Comparison of ENCODE assay signal across 9 mouse cellular contexts in the genomic region with DNA sequence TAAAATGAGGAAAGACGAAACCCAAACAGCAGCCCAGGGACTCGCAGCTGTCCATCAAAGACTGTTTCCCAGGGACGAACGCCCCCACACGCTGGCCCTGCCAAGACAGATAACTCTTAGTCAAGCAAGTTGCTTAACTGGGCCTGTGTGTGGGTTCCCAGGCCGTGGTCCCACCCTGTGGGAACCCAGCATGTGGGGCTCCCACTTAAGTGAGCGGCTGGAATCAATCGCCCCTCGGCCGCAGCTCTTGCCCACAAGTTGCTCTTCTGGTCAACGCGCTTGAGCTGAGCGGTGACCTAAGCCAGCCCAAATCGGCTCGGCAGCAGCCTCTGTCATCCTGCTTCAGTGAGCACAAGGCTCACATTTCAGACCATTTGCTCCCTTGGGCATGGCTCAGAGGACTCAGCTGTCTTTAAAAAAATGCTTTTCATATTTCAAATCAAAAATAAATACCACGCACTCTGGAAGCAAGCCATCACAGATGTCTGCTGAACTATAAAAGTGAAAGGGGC. TPM values are rescaled to one million over a fixed set of nuclear protein-coding genes. Genes with fewer than 3 reads are reported as not detected.
A peak's percentile ranks its signal among the peaks of the same experiment; 100 is the strongest.
DNase-seq lines count a peak whose midpoint lies in the region; ATAC-seq and TF ChIP-seq lines count a peak whose summit lies in the region.
"Had no signal": no experiment of that assay in that cellular context is flagged by ENCODE, and none has a peak within 500 bp of the region (broad histone marks: within the 10 kb centered on the region; RNA-seq: fewer than 3 reads in every experiment).

No protein-coding gene starts in this region.

- H3K27ac ChIP-seq in neural tube, embryonic 13.5 days (replicated peaks) = 0 out of 2 replicates have a peak overlapping the region, but pooled peaks have one; percentile 4
- H3K27ac ChIP-seq in neural tube, embryonic 15.5 days (replicated peaks) = no peak overlapping the region; the same call in 1 of the 2 replicates
- no peak overlapping the region for H3K27ac ChIP-seq in forebrain, postnatal 0 days (ENCODE audit: low read depth, low read length)
- H3K27ac ChIP-seq in hindbrain, embryonic 14.5 days = no peak overlapping the region

- H3K4me1 ChIP-seq in neural tube, embryonic 13.5 days (replicated peaks) = peaks cover 61% of the 10 kb centered on the region
- peaks cover 46% of the 10 kb centered on the region for H3K4me1 ChIP-seq in neural tube, embryonic 15.5 days
- H3K4me1 ChIP-seq in forebrain, postnatal 0 days (ENCODE audit: insufficient read depth) = peaks cover 5% of the 10 kb centered on the region
- H3K4me1 ChIP-seq in hindbrain, embryonic 14.5 days (replicated peaks; ENCODE audit: control insufficient read depth, insufficient read depth, low read length) = peaks cover 24% of the 10 kb centered on the region

- DNase-seq in frontal cortex, postnatal 36 days (ENCODE audit: low spot score in 2 of 2) = peak; percentile 38 to 40
- no peak for DNase-seq in frontal cortex, postnatal 14 days (ENCODE audit: low spot score in 2 of 2)
- DNase-seq in gonadal fat pad, adult 2 months (ENCODE audit: low read depth) = peak; percentile 46
- no peak for DNase-seq in forebrain, postnatal 0 days
- no peak for DNase-seq in hindbrain, embryonic 14.5 days (ENCODE audit: low spot score)

- no peaks in the 10 kb centered on the region for H3K27me3 ChIP-seq in neural tube, embryonic 13.5 days
- no peaks in the 10 kb centered on the region for H3K27me3 ChIP-seq in neural tube, embryonic 15.5 days (replicated peaks)
- H3K27me3 ChIP-seq in myocyte (ENCODE audit: control insufficient read depth, insufficient read depth, insufficient read length) = no peaks in the 10 kb centered on the region
- H3K27me3 ChIP-seq in forebrain, postnatal 0 days (ENCODE audit: insufficient read depth, low read length) = no peaks in the 10 kb centered on the region
- H3K27me3 ChIP-seq in hindbrain, embryonic 14.5 days (ENCODE audit: control insufficient read depth, insufficient read depth, low read length) = no peaks in the 10 kb centered on the region
- H3K27me3 ChIP-seq: megakaryocyte, embryonic 14.5 days had no signal

- H3ac ChIP-seq in myocyte (ENCODE audit: control insufficient read depth, insufficient read length) = no peak overlapping the region

- no peak overlapping the region for H3K4me2 ChIP-seq in neural tube, embryonic 13.5 days
- no peak overlapping the region for H3K4me2 ChIP-seq in neural tube, embryonic 15.5 days
- peak overlapping the region; percentile 80 for H3K4me2 ChIP-seq in myocyte (ENCODE audit: low read depth)
- H3K4me2 ChIP-seq in forebrain, postnatal 0 days (ENCODE audit: low read depth) = no peak overlapping the region
- no peak overlapping the region for H3K4me2 ChIP-seq in hindbrain, embryonic 14.5 days (replicated peaks)

- H3K9ac ChIP-seq in neural tube, embryonic 13.5 days = no peak overlapping the region
- no peak overlapping the region for H3K9ac ChIP-seq in neural tube, embryonic 15.5 days (replicated peaks)
- no peak overlapping the region for H3K9ac ChIP-seq in forebrain, postnatal 0 days
- H3K9ac ChIP-seq in hindbrain, embryonic 14.5 days = no peak overlapping the region

- H3K79me2 ChIP-seq in myocyte (ENCODE audit: control insufficient read depth, insufficient read depth) = peaks cover 10% of the 10 kb centered on the region

- H3K36me3 ChIP-seq in neural tube, embryonic 13.5 days = no peaks in the 10 kb centered on the region
- H3K36me3 ChIP-seq in neural tube, embryonic 15.5 days = no peaks in the 10 kb centered on the region
- H3K36me3 ChIP-seq in myocyte (ENCODE audit: control insufficient read depth, insufficient read depth) = no peaks in the 10 kb centered on the region
- H3K36me3 ChIP-seq in forebrain, postnatal 0 days (ENCODE audit: insufficient read depth) = no peaks in the 10 kb centered on the region
- H3K36me3 ChIP-seq in hindbrain, embryonic 14.5 days (replicated peaks; ENCODE audit: control insufficient read depth, insufficient read depth) = no peaks in the 10 kb centered on the region

- H3K9me3 ChIP-seq in neural tube, embryonic 13.5 days = no peaks in the 10 kb centered on the region
- H3K9me3 ChIP-seq in neural tube, embryonic 15.5 days (replicated peaks) = no peaks in the 10 kb centered on the region
- H3K9me3 ChIP-seq in forebrain, postnatal 0 days (ENCODE audit: low read length) = no peaks in the 10 kb centered on the region
- no peaks in the 10 kb centered on the region for H3K9me3 ChIP-seq in hindbrain, embryonic 14.5 days (ENCODE audit: control insufficient read depth, low read length)
- H3K9me3 ChIP-seq: megakaryocyte, embryonic 14.5 days had no signal

- H3K4me3 ChIP-seq in neural tube, embryonic 13.5 days = no peak overlapping the region
- H3K4me3 ChIP-seq in neural tube, embryonic 15.5 days (replicated peaks) = no peak overlapping the region
- no peak overlapping the region for H3K4me3 ChIP-seq in myocyte
- no peak overlapping the region for H3K4me3 ChIP-seq in forebrain, postnatal 0 days (ENCODE audit: low read depth, low read length)
- no peak overlapping the region for H3K4me3 ChIP-seq in hindbrain, embryonic 14.5 days (replicated peaks; ENCODE audit: low read length)
- H3K4me3 ChIP-seq: megakaryocyte, embryonic 14.5 days had no signal

- TF ChIP-seq CTCF in forebrain, postnatal 0 days (IDR thresholded peaks at IDR 0.05; ENCODE audit: low read depth) = no peak

- no peak for ATAC-seq in neural tube, embryonic 13.5 days (ENCODE audit: low read depth)
- ATAC-seq in neural tube, embryonic 15.5 days (ENCODE audit: low FRiP score) = no peak
- no peak for ATAC-seq in forebrain, postnatal 0 days
- ATAC-seq in hindbrain, embryonic 14.5 days (ENCODE audit: low FRiP score) = no peak

- no peak for TF ChIP-seq POLR2A in myocyte (IDR thresholded peaks at IDR 0.05; ENCODE audit: insufficient read length, low read depth)

- WGBS in neural tube, embryonic 13.5 days = 68% methylated on average over 16 of the region's 16 CpGs
- 73% methylated on average over 16 of the region's 16 CpGs for WGBS in neural tube, embryonic 15.5 days
- WGBS in forebrain, postnatal 0 days = 79% methylated on average over 16 of the region's 16 CpGs
- WGBS in hindbrain, embryonic 14.5 days = 64% methylated on average over 16 of the region's 16 CpGs

TF ChIP-seq in myocyte, 11 proteins besides CTCF, POLR2A, EP300 and RAD21:
- TF ChIP-seq REST (IDR thresholded peaks at IDR 0.05; ENCODE audit: insufficient read depth, insufficient read length) (no peak), MYOD1 (IDR thresholded peaks at IDR 0.05; ENCODE audit: control insufficient read depth in 1 of 3, insufficient read length in 2 of 3, low read depth in 2 of 3) (peak; percentile 48 to 74 (median 65)), MYOG (IDR thresholded peaks at IDR 0.05; ENCODE audit: control insufficient read depth in 1 of 3, insufficient read depth in 1 of 3, insufficient read length in 2 of 3, low read depth in 2 of 3) (peak; percentile 53 to 90 (median 86)), POLR2AphosphoS2 (IDR thresholded peaks at IDR 0.05; ENCODE audit: insufficient read length, low read depth) (no peak), E2F4 (IDR thresholded peaks at IDR 0.05; ENCODE audit: insufficient read depth) (no peak), CEBPB (IDR thresholded peaks at IDR 0.05; ENCODE audit: insufficient read depth, poor library complexity, severe bottlenecking) (peak; percentile 93), MAX (IDR thresholded peaks at IDR 0.05; ENCODE audit: low read depth) (no peak), TCF3 (IDR thresholded peaks at IDR 0.05; ENCODE audit: insufficient read length, low read depth) (peak; percentile 31), SRF (IDR thresholded peaks at IDR 0.05; ENCODE audit: control insufficient read depth, insufficient read length, low read depth) (no peak), USF1 (IDR thresholded peaks at IDR 0.05; ENCODE audit: low read depth) (no peak), TCF12 (IDR thresholded peaks at IDR 0.05; ENCODE audit: insufficient read depth, poor library complexity, severe bottlenecking) (peak; percentile 90)

RNA-seq across cellular contexts. Expression of a gene that starts 55.2 kb away (rescaled TPM):
- 13.2 and 14.9 TPM in 2 replicates for polyA plus RNA-seq in neural tube, embryonic 13.5 days (2015; fragmentation: Nextera tagmentation; extraction: Ambion mirVana)
- polyA plus RNA-seq in neural tube, embryonic 15.5 days (2015; fragmentation: Nextera tagmentation; extraction: Ambion mirVana) = 8.7 and 12.2 TPM in 2 replicates
- 35.1 and 35.8 TPM in 2 replicates for polyA plus RNA-seq in gonadal fat pad, adult 2 months (2012; rRNA removed)
- 25.5 TPM for polyA plus RNA-seq in myocyte (2012; fragmentation: generic; extraction: Trizol)
- total RNA-seq in forebrain, postnatal 0 days (2014; rRNA removed) = 16.0 and 17.6 TPM in 2 replicates
- 5.0 and 5.5 TPM in 2 replicates for polyA plus RNA-seq in forebrain, postnatal 0 days (2015; fragmentation: Nextera tagmentation; extraction: Ambion mirVana)
- polyA plus RNA-seq in hindbrain, embryonic 14.5 days (2014; fragmentation: Nextera tagmentation; extraction: Ambion mirVana) = 7.3 and 9.0 TPM in 2 replicates

Comparison
In these comparisons a context has a peak if more than half of its experiments do, and no peak if none do; other contexts are left out.
1. DNase-seq: peak in frontal cortex, postnatal 36 days (2 of 2) and gonadal fat pad, adult 2 months (single experiment); none in frontal cortex, postnatal 14 days (0 of 2), forebrain, postnatal 0 days (single experiment) and hindbrain, embryonic 14.5 days (single experiment).